11 mouse cellular contexts compared by ENCODE assay signal in genomic region chr4:94124177-94124576, GRCm38 (mm10).
A peak's percentile ranks its signal among the peaks of the same experiment; 100 is the strongest.
DNase-seq lines count a peak whose midpoint lies in the region; ATAC-seq and TF ChIP-seq lines count a peak whose summit lies in the region.
"Had no signal": no experiment of that assay in that cellular context is flagged by ENCODE, and none has a peak within 500 bp of the region (broad histone marks: within the 10 kb centered on the region; RNA-seq: fewer than 3 reads in every experiment).

No protein-coding gene starts in this region.

- intact Hi-C loops in heart, postnatal 10 days (cut with DNase I) = loop anchor here (5.0 kb wide), 1 partner anchor 393 kb away; no protein-coding TSS in a partner anchor

- H3K9ac ChIP-seq in lung, postnatal 0 days (replicated peaks; ENCODE audit: low read depth) = no peak overlapping the region
- no peak overlapping the region for H3K9ac ChIP-seq in liver, postnatal 0 days (replicated peaks)
- H3K9ac ChIP-seq: liver, embryonic 15.5 days had no signal

- WGBS in lung, postnatal 0 days = 75% methylated on average over 14 of the region's 14 CpGs
- 74% methylated on average over 14 of the region's 14 CpGs for WGBS in liver, postnatal 0 days (ENCODE audit: insufficient replicate concordance)

- H3K9me3 ChIP-seq in lung, postnatal 0 days (ENCODE audit: low read length) = no peaks in the 10 kb centered on the region
- no peaks in the 10 kb centered on the region for H3K9me3 ChIP-seq in liver, postnatal 0 days (ENCODE audit: low read length)
- H3K9me3 ChIP-seq: liver, embryonic 15.5 days had no signal

- H3K4me2 ChIP-seq in lung, postnatal 0 days (replicated peaks; ENCODE audit: low read depth, low read length) = no peak overlapping the region
- H3K4me2 ChIP-seq in liver, postnatal 0 days (ENCODE audit: low read depth, low read length) = no peak overlapping the region
- H3K4me2 ChIP-seq: liver, embryonic 15.5 days had no signal

- no peak overlapping the region for H3K27ac ChIP-seq in lung, postnatal 0 days (ENCODE audit: low read length)
- H3K27ac ChIP-seq in liver, postnatal 0 days (ENCODE audit: low read depth) = no peak overlapping the region
- H3K27ac ChIP-seq: liver, embryonic 15.5 days had no signal

- no peaks in the 10 kb centered on the region for H3K27me3 ChIP-seq in lung, postnatal 0 days (replicated peaks; ENCODE audit: insufficient read depth, low read length)
- no peaks in the 10 kb centered on the region for H3K27me3 ChIP-seq in liver, postnatal 0 days (ENCODE audit: insufficient read depth, low read length)
- H3K27me3 ChIP-seq: liver, embryonic 15.5 days; Patski had no signal

- H3K4me1 ChIP-seq in lung, postnatal 0 days (ENCODE audit: insufficient read depth, low read depth, low read length) = no peaks in the 10 kb centered on the region
- H3K4me1 ChIP-seq in liver, postnatal 0 days (ENCODE audit: insufficient read depth) = no peaks in the 10 kb centered on the region
- H3K4me1 ChIP-seq: liver, embryonic 15.5 days had no signal

- TF ChIP-seq EP300 in lung, postnatal 0 days (IDR thresholded peaks at IDR 0.05) = no peak
- no peak for TF ChIP-seq EP300 in liver, postnatal 0 days (IDR thresholded peaks at IDR 0.05; ENCODE audit: low read depth)

- no peaks in the 10 kb centered on the region for H3K36me3 ChIP-seq in lung, postnatal 0 days (ENCODE audit: insufficient read depth, low read length)
- H3K36me3 ChIP-seq in liver, postnatal 0 days (replicated peaks; ENCODE audit: insufficient read depth, low read length) = no peaks in the 10 kb centered on the region
- H3K36me3 ChIP-seq: liver, embryonic 15.5 days had no signal

- TF ChIP-seq CTCF in lung, postnatal 0 days (IDR thresholded peaks at IDR 0.05) = peak; percentile 55
- peak; percentile 37 for TF ChIP-seq CTCF in liver, postnatal 0 days (IDR thresholded peaks at IDR 0.05; ENCODE audit: low read depth)

- ATAC-seq in lung, postnatal 0 days = no peak
- ATAC-seq in liver, postnatal 0 days = no peak
- ATAC-seq: Patski had no signal

- DNase-seq in heart, postnatal 10 days = peak; percentile 2 to 8
- DNase-seq in heart, adult 9 months (ENCODE audit: low spot score in 2 of 2) = no peak
- DNase-seq in lung, postnatal 0 days (ENCODE audit: low spot score) = no peak
- no peak for DNase-seq in lung, postnatal 14 days
- peak; percentile 70 for DNase-seq in R1 (ENCODE audit: low read depth, low spot score)
- DNase-seq in liver, postnatal 0 days = peak; percentile 11
- no peak for DNase-seq in cerebellum, adult 11-12 months
- DNase-seq in layer of hippocampus, postnatal 36 days = no peak
- DNase-seq: cerebellum, adult 9-11 months had no signal

- H3K4me3 ChIP-seq in lung, postnatal 0 days (ENCODE audit: low read depth, low read length) = no peak overlapping the region
- no peak overlapping the region for H3K4me3 ChIP-seq in liver, postnatal 0 days (ENCODE audit: low read depth, low read length)
- H3K4me3 ChIP-seq: liver, embryonic 15.5 days had no signal

Comparison
In these comparisons a context has a peak if more than half of its experiments do, and no peak if none do; other contexts are left out.
1. DNase-seq: peak in heart, postnatal 10 days (2 of 2), R1 (single experiment) and liver, postnatal 0 days (single experiment); none in heart, adult 9 months (0 of 2), lung, postnatal 0 days (single experiment), lung, postnatal 14 days (single experiment), cerebellum, adult 11-12 months (single experiment) and layer of hippocampus, postnatal 36 days (0 of 2).